Mouse (Mus musculus) fat pad, adult 2 months (tissue): ENCODE results near the gene Dhtkd1.

Source experiments
- DNase-seq: peaks from one replicate; pipeline ENCODE4 v3.0.0-alpha.2; 2011; ENCODE audit warnings: low read depth, low spot score; ENCODE audit errors: extremely low read depth

Gene Dhtkd1

DNA sequence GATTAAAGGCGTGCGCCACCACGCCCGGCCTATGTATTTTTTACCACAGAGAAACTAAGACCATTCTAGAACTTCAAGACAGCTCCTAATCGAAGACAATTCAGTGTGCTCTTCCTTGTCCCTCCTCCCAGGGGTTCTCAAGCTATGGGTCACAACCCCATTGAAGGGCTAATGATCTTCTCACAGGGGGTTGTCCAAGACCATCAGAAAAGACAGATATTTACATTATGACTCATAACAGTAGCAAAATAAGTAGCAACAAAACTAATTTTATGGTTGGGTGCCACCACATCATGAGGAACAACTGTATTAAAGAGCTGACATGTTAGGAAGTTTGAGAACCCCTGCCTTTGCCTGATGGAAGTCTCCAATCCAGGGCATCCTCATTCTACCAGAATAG is 10.7 kb downstream of the Dhtkd1 start:
- no peak for DNase-seq

DNA sequence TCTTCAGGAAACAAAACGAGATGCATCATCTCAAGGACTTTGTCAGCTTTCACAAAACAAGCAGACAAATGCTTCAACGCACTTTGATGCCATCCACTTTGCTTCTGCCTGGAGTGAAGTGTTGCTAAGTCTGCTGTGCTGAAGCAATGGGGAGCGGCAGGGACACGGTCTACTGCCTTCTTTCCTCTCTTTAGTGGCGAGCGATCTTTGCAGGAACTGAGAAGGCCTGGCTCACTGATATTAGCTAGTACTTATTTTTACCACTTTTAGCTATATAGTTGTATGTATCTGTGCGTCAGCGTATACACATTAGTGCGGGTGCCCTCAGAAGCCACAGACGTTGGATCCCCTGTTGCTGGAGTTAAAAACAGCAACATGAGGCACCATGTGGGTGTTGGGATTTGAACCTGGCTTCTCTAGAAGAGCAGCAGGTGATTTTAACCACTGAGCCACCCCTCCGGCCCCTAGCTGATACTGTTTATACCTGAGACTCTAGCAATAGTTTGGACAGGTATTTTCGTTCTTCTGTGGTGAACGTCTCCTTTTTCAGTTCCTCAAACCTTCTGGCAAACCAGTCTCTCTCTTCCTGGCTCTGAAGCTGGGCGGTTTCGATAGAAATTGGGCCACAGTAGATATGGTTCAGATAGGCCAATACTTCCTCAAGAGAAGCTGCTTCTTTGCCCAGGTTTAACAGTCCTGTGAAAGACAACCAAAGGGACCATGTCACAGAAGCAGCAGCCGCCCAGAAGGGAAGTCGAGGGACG is 12.1 kb downstream of the Dhtkd1 start:
- DNase-seq, result no peak

DNA sequence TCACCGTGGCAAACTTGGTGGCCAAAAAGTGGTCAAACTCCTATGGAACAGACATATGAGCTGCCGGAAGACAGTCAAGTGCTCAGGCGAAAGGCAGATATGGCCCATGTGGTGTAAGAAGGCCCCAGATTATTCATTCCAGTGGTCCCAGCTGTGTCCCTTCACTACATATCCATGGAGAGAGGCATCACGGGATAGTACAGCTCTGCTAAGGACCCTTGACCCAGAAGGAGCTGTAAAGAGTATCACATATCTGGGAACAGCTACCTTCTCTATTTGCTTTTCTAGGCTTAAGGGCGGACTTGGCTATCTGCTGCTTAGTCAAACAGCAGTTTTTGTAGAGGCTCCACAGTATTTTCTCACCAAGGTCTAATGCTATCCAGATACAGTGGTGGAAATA is 12.8 kb downstream of the Dhtkd1 start:
- DNase-seq, result no peak

DNA sequence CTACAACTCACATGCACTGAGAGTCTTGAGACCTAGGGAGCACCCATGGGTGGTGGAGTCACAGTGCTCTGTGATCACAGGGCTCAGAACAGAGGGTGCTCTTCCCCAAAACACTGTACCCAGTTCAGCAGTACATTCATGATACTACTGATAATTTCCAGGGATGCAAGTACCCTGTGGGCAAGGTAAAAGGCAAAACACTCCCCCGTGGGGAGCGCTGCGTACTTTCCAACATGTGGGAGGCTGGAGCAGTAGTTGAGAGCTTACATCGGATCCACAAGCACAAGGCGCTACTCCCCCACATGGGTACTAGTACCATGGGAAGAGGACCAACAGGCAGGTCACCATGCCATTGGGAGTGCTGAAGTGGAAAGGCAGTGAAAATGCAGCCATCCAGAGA is 15.1 kb downstream of the Dhtkd1 start:
- no peak for DNase-seq

DNA sequence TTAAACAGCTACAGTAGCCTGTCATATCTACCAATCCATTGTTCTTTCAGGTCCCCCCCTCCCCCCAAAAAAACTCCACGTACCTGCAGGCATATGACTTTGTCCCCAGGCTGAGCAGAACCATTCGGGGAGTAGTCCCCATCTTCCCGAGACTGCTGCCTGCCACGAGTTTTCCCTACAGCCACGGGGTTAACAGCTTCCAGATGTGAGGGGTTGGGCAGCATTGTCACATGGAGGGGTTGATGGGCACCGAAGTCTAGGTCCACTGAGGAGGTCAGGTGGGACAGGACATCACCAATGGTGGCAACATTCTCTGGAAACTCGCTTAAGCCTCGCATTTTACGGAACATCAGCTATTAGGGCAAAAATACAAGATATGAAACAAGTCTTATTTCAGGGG is 18.8 kb downstream of the Dhtkd1 start:
- DNase-seq, result no peak

DNA sequence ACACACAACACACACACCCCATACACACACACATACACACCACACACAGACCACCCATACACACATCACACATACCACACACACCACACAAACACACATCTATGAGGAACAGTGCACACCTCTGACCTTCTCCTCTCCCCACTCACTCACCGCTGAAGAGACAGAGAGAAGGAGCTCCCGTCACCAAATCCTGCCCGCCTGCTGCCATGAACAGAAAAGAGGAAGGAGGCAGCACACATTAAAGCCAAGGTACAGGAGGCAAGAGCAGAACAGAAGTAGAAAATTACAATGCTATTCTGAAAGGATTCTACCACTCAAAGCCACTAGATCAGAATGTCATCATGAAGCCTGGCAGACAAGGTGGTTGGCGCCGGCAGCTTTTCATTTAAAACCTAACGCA is 19.8 kb downstream of the Dhtkd1 start:
- DNase-seq, result no peak

DNA sequence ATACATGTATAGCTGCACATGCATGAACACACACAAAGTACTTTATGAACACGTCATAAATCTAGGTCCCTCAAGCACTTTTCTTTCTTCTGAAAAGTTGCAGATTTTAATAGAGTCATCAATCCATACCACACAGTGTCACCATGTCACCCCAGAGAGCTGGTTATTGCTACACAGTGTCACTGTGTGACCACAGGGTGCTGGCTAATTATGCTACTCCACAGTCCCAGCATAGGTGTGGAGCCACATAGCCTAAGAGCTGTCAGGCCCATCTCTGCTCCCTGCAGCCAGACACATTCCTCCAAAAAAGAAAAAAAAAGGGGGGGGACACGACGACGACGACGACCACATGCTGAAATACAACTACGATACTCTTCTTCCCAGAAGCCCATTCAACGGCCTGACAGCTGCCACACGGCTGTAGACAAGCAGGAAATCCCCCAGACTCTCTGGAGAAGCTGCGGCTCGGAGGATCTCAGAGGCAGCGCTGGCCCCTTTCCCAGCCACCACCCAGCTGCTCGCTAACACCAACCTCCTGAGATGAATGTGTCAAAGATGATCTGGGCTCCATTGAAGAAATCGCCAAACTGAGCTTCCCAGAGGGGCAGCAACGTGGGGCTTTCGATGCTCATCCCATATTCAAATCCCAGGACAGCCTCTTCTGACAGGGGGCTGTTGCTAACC is 31.2 kb downstream of the Dhtkd1 start:
- no peak for DNase-seq

DNA sequence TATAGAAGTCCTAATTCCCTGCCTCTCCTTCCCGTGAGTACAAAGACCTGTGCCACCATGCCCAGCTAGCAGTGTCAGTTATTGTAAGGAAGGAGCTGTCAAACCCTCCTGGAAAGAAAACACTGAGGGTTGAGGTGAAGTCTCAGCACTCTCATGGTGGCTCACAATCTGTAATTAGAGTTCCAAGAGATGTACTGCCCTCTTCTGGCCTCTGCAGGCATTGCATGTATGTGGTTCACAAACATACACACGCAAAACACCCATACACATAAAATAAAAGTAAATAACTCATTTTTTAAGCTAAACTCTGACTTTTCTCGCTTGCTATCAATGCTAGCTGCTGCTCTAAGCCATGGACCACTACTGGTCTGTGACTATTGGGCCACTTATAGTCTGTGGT is 36.0 kb downstream of the Dhtkd1 start:
- DNase-seq, result no peak

DNA sequence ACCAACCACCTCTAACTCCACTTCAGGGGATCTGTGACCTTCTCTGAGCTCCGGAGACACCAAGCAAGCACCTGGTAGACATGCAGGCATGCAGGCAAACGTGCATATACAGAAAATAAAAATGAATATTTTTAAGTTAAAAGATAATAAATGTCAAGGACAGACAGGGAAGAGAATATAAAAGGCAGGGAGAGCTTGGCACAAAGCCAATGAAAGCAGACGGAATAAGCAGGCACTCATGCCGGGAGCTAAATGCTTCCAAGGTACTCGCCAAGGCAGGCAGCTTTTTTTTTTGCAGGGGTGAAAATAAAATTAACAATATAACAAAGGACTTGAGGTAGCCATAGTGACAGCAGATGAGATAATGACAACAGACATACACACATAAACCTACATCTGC is 36.5 kb downstream of the Dhtkd1 start:
- no peak for DNase-seq

DNA sequence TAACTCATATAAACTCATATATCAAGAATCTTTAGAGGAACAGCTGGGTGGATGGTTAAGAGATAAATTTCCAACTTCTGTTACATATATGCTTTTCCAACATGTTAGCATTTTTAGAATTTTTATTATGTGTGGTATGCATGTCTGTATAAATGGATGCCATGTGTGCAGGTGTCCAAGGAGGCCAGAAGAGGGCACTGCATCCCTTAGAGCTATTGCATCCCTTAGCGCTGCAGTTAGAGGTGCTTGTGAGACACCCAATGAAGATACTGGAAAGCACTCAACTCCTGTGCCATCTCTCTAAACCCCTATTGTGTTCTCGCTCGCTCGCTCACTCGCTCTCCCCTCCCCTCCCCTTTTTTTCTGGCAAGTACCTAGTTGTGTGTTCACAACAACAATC is 42.4 kb downstream of the Dhtkd1 start:
- DNase-seq, result no peak

DNA sequence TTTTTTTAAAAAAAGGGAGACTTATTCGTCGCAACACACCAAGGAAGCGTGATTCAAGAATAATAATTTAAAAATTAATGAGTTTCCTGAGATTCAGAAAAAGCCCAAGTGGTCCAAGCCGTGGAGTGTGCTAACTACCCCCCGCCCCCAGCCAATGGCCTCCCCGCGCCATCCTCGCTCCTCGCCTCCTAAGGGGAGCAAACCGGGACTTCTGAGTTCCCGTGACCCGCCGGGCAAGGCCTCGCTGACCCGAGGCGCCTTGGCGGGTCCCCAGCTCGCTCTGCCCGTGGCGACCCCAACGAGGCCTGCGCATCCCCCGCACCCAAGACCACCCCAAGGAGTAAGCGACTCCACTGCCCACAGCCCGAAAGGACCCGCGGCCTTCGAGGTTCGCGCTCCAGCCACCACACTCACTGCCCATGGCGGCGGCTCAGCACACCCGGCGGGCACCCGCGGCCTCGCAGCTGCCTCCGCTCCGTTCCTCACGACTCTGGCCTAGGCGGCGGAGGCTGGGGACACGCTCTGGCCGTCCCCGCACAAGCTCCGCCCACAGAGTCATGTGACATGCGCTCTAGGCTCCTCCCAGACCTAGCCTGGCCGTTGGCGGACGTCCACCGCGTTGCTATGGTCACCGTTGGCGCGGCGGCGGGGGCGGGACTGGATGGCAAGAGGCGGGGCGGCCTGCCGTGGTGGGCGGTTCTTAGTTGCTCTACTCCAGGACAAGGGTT is 47.6 kb downstream of the Dhtkd1 start, which contains the start of gene Sec61a2:
Gene Sec61a2 (minus strand): TSS at position 590 of the 728 bp plus-strand sequence.
- peak; percentile 43 for DNase-seq

DNA sequence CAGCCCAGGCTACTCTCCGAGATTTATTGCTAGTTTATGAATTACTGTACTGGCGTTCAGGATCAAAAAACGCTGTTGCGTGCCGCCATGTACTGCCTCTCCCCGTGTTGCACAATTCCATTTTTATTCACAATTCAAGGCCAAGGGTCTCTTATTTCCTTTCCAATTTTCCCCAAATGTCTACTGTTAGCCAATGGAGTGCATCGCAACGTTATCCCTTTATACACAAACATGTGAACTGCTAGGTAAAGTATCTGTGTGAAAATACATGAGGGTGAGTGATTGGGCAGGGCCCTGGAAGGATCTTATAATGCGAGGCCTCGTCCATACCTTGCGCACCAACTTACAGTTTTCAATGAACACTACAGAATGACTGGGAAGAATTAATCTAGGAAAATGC is 48.3 kb downstream of the Dhtkd1 start:
- no peak for DNase-seq

DNA sequence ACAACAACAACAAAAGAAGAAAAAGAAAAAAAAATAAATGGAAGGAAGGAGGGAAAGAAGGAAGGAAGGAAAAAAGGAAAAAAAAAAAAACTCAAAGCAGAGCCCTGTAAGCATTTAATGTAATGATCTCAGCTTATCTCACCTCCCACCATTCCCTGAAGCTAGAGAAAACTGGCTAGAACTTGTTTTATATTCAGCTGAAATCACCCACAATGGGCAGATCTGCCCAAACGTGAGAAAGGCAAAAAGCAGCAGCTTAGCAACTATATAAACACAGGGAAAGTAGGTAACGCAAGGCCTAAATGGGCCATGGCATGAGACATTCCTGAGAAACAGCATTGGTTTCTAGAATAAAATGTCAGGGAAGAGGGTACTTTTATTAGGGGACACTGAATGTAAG is 53.2 kb downstream of the Dhtkd1 start:
- no peak for DNase-seq

DNA sequence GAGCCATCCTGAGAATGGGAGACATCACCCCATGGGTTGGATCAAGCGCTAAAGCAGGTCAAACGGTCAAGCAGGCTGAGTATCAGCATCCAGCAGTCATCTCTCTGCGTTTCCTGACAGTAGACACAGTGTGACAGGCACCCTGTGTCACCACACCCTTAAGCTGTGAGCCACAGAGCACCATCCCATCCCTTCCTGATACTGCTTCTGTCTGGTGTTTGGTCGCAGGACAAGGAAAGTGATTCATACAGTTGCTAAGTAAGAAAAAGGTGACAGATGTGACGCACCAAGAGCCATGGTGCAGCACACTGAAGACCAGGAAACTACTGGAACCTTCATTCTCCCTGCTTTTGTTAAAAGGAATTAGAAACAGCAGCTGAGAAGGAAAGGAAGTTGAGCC is 53.7 kb downstream of the Dhtkd1 start:
- DNase-seq, result no peak

DNA sequence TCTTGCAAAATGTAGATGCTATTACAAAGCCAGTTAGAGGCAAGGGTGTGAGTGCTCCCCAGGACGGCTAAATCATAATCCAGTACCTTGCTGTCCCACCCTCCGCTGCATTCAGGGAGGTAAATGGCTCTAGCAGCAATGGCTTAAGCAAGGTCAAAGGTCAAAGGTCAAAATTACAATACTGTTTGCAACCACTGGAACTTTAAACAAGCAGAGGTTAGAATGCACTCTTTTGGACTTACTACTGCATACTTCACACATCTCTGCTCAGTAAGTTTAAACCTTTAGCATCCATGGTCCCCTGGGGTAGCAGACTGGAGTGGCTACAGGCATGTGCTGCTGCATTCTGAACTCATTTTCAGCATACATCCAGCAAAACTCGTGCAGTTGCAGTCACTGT is 65.1 kb downstream of the Dhtkd1 start:
- DNase-seq, result no peak

DNA sequence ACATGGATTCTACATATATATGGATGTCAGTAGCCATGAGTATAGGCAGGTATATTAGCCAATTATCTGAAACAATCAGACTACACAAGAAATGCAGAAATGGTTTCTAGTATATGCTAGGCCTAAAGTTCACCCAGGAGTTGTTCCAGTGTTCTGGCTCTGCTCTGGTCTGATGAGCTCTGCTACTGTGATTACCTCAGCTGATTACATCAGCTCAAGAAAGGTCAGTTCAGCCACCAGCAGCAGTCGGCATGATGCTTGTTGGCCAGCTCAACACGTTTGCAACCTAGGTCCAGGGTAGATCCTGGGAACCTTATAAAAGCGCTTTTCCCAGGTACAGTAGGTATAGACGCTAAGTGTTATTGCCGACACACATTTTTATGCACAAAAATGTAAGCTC is 72.8 kb downstream of the Dhtkd1 start:
- DNase-seq, result no peak

DNA sequence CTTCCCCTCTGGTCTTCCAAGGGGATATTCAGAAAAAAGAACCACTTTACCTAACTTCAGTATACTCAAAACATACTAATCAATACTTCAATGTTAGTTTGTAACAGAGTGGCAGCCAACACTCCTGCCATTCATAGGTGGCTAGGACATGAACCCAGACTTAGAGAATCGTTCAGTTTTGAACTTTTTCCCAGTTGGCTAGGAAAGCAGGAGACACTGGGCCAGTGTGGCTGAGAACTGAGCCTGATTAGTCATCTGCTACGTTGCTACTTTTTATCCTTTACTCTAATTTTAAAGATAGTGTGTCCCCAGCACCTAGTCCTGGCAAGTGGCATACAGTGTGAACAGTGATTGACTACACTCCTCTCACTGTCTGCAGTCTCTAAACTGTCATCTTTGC is 74.9 kb downstream of the Dhtkd1 start:
- DNase-seq, result peak; percentile 62

DNA sequence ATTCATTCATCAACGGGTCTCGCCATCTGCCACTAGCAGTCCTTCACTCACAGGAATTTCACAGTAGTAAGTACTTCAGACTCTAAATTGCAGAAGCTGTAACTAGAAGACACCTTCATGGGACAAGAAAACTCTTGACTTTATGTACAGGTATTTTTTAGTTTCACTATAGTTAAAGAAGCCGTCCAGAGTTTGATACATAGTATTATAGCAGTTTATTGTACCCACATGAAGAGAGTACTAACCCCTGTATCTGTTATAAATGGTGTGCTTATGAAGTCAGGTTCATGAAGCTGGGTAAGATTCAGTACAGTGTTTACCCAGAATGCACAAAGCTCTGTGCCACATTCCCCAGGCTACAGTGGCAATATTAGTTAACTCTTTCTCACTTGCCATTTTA is 79.8 kb downstream of the Dhtkd1 start, which contains the start of gene Gm13199:
Gene Gm13199 (minus strand): TSS at position 101 of the 400 bp plus-strand sequence.
- no peak for DNase-seq

DNA sequence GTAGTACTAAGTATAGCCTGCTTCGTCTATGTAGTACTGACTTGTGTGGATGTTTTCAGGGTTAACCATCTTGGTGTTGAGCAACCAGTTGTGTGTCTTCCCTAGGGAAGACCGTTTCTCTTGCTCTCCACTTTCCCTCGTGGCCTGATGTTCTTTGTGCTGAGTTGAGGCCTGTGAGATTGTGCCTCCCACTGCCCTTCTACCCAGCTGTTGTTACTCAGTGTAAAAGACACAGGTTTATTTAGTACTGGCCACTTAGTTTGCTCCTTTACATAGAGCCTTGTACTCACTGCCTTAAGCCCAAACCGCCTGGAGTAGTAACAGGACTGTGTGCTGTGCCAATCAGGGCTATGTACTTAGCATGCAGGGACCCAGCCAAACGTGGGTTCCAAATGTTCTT is 90.7 kb downstream of the Dhtkd1 start:
- peak; percentile 47 for DNase-seq

DNA sequence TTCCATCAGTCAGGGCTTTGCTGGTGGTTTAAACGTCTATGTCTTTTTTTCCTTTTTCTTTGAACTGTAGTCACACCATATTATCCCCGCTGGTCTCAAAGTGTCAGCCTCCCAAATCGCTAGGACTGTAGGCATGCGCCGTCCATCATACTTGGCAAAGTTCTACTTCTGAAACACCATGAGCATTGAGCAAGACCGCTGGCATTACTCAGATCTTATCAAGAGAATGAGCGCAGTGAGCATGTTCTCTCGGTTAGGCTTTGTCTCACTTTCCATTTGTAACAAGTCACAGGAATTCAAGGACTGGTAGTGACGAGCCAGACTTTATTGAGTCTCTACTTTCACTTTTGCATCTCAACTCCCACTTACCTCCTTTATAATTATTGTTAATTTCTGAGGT is 91.5 kb downstream of the Dhtkd1 start:
- peak; percentile 71 for DNase-seq
